Mouse (Mus musculus): ENCODE measurements at regions not wholly inside any gene's neighbourhood (a gene's known extent, or its start where the extent isn't known, plus 50 kb on each side); places are given as distances from the start of the nearest gene placed in this dataset.

DNA sequence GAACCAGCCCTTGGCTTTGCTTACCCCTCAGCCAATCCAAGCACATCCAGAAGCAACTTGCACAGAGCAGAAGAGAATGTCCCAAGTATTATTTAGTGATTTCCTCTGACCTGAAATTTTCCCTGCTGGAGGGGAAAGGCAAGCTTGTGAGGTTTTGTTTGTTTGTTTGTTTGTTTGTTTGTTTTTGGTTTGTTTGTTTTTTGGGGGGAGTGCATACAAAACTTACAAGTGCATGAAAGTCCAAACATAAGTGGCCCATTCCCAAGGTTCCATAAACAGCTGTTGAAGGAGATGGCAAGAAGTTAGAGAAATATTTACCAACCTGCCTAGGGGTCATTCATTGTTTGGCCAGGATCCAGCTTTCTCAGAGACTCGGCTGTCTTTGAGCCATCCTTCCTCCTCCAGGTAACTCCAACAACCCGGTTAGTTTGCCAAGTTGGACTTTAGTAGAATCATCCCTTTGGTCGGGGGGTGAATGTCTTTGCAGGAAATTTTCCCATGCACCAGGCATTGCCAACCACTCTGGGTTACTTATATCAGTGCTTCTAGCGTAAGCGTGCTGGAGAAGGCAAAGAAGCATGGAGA, 175.3 kb downstream of the Ifng start:
- TF ChIP-seq CTCF (IDR thresholded peaks at IDR 0.05; ENCODE audit: borderline replicate concordance, insufficient read depth, low read depth, low read length) (no peak), POLR2A (IDR thresholded peaks at IDR 0.05; ENCODE audit: borderline replicate concordance, insufficient read depth, low read length) (no peak)
